Mouse (Mus musculus) induced T-regulatory cell, adult 2 months (primary cell): Measurements from ENCODE around the gene Hic1.
A peak's percentile ranks its signal among the peaks of the same experiment; 100 is the strongest.
"Not testable (repeated sequence)": the region's sequence is repeated elsewhere in the genome, so short reads cannot be mapped to it uniquely, and the experiment has no call there.

Experiments
- DNase-seq: peaks from one replicate; pipeline ENCODE4 v3.0.0-alpha.2; 2012; ENCODE audit warnings: low read depth

Hic1 gene

DNA sequence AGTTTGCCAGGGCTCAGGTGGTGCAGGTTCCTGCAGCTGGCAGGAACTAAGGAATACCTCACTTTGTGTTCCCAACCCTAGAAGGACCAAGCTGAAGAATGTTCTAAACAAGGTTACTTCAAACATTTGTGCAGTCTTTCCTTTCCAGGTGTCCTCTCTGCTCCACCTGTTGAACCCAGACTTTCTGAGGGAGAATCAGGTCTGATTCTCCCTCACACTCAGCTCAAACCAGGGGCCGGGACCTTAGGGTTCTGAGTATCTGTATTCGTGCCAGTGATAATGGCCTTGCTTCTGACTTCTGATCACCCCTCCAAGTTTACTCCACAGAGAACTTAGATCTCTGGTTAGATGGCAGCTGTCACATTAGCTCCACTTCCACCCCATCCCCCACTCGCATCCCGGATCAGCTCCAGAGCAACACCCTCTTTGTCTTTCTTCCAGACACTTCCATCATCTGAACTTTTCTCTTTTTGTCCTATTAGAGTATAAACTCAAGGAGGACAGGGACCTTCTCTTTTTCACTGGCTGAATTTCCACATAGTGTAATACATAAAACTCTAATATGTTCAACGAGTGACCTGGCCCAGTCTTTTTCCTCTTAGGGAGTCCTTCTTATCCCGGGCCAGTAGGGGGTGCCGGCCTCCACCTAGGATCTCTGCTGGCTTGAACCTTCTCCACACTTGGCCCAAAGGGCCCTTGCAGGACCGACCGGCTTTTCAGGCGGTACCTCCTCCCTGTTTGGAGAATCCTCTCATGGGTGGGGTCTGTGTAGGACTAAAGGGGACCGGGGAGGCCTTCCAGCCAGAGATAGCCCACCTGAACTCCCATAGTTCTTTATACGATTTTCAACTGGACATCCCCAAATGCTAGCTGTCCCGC, 23.3 kb upstream of the Hic1 start:
- peak; percentile 87 for DNase-seq

DNA sequence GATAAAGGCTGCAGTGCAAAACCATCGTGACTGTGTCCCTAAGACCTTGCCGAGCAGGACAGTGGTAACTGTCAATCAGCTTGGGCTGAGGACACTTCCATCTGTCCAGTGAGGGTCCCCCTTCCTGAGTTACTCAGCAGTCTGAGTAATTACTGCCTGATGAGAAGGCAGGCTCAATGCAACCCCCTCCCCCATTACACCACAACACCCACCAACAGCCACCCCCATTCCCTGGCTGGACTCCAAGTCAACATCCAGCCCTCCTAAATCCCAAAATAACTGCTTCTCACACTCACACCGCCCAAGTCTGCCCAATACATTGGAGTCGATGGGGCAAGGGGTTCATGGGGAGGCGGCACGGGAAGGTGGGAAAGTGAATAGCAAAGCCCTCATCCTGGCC, 22.5 kb upstream of the Hic1 start:
- DNase-seq = no peak

DNA sequence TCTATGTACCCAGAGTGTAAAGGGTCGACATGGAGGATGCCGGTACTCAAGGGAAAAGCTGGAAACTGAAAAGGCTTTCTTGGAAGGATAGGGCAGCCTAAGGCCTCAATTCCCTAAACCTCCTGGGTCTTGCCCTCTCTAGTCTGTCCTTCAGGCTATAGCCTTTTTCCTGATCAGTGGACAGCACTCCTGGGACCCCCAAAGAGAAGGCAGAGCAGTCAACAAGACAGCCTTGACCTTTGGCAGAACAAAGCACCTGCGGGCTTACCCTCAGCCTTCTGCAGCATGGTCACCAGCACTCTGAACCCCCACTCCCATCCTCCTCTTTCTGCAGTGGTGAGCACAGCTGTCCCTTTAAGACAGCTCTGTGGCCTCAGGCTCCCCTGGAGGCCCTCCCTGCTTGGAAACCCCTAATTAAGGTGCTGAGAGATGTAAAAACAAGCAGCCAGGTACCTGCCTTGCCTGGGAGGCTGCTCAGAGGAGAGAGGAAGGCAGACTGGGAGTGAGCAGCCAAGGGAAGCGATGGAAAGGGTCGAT, 21.7 kb upstream of the Hic1 start, which contains the start of gene Dph1:
Dph1 (minus strand) TSS at position 337 of the 537 bp plus-strand sequence.
- DNase-seq = no peak

DNA sequence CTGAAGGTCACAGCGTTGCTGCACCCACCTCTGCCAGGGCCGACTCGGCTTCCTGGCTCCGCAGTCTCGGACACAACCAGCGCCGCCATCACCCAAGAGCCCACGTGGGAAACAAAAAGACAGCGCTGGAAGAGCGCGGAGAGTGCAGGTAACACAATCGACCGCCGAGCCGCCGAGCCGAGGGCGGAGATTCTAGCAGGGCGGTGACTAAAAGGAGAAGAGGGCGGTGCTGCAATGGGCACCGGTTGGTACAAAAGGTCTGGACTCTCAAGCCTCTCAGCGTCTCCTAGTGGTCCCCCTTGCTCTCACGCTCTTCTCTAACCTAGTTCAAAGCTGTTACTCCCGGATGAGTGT, 21.0 kb upstream of the Hic1 start:
- DNase-seq = peak; percentile 92

DNA sequence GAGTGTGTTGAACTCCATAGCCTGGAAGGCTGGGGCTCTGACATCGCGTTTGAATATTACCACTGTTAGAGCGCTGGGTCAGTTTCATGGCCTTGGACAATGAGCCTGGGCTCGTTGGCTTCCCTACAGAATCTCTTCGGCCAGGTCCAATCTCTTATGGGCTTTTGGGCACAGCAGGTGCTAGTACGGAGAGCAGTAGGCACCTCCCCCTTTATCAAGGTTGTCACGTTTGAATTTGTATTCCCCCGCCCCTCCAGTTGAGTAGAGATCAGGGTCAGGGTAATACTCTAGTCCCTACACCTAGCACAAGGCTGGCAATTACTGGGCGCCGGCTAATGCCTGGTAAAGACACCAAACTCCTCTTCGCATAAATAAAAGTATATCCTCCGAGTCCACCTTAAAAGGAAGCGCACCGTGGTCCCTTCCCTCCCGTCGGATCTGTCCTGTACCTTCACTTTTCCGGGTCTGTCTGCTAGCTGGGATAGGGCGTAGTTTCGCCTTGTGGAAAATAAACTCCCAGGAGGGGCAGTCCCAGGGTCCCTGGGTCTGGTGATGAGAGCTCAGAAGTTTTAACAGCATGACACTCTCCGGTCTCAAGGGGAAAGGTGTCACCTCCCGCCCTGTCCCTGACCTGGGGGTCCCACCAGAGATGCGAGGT, 20.5 kb upstream of the Hic1 start:
- DNase-seq = no peak

DNA sequence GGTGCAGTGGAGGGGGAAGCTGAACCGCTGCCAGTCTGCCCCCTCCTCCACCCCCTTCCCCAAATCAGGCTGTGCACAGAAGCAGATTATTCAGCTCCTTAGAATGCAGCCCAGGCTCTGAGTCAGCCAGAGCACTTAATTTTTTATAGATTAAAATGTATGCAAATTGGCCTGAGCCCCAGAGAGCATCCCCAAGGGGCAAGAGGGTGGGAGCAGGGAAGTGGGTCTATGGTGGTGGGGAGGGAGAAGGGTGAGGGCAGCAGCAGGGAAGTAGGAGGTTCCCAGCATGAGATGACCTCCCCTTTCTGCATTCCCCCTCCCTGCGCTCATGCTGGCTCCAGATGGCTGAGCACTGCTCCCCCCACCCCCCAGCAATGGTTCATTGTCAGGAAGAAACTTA, 15.7 kb upstream of the Hic1 start:
- DNase-seq = no peak

DNA sequence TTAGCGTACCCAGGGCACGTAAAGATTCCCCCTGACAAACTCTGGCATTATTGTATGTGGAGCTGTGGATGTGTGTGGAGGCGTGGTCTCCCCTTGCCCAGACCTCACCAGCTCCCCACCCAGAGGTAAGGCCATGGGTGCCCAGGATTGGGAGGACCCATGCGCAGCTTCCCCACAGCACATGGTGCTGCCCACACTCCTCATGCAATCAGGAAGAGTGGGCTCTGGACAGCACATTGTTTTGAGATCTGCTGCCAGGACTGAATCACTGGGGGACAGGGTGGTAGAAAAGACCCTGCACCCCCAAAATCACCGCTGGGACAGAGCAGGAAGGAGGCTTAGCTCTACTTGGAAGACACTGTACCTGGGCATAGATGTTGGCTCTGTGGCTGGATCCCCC, 15.3 kb upstream of the Hic1 start:
- DNase-seq = no peak

DNA sequence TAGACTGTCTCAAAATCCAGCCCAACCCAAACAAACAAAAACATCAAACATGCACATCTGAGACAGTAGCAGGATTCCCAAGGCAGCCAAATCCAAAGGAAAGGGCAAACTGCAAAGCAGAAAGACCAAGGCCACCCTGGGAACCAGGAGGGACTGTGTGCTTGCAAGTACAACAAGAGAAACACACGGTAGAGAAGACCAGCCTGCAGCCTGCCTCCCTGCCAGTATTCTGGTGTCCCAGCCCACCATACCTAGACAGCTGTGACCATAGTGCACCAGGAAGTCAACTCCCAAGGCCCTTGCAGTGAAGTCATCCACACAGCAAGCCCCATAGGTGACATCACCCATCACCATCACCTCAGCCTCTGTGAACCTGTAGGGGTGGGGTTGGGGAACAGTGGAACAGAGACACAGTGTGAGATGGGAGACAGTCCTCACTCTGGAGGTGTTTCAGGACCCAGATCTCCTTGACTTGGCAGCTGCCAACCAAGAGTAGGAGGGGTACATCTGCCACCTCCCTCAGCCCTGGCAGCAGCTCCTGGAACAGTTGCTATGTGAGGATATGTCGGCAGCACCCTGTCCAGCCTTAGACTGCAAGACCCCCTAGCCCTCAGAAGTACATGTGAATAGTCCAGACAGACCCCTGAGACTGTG, 14.7 kb upstream of the Hic1 start:
- DNase-seq = no peak

DNA sequence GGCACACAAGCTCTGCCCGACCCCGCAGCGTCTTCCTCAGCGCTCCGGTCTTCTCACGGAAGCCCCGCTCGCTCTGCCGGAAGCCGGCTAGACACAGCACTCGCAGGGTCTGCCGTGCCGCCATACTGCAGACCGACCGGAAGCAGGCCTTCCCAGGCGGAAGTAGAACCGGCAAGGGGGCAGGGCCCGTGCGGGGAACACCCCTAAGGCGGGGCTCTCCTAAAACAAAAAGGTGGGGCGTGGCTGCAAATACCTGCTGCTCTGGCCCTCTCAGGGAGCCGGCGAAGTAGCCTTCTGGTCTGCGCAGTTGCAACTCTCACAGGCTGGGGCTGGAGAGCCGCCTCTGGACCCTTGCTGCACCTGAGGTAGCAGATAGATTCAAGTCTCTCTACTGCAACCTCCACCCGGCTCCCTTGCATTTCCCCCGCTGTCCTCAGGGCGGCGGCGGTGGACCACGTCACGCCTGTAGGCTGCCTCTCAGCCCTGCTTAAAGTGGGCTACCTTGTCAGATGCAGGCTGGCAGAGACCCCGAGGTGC, 9.4 kb upstream of the Hic1 start, which contains the start of gene Ovca2:
Ovca2 (minus strand) TSS at position 164 of the 537 bp plus-strand sequence.
- DNase-seq = peak; percentile 95

DNA sequence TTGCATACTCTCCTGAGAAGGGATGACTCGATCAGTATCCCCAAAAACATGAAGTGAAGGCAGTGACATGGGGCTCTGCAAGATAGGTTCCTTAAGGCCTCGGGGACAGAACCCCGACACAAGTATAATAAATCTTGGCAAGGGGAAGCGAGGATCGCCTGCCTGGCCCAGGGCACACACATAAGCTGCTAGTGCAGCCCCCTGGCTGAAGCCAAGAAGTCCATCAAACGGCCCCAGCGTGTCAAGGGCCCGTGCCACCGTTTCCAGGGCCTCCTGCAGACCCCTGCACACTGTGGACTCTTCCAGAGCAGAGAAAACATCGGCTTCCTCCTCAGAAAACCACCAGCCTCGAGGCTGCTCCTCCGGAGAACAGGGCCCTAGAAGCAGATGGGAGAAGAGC, 8.7 kb upstream of the Hic1 start:
- DNase-seq = no peak

DNA sequence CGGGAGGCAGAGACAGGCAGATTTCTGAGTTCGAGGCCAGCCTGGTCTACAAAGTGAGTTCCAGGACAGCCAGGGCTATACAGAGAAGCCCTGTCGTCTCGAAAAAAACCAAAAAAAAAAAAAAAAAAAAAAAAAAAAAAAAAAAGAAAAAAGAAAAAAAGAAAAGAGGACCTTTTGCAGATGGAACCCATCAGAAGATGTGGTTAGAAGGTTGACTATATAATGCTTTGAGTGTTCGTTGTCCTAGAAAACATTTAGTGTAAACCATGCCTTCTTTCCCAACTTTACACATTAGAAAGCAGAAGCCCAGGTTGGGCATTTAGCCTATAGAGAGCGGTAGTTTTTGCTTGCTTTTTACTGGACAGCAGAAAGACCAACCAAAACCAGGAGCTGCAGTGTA, 5.3 kb upstream of the Hic1 start:
- not testable (repeated sequence) for DNase-seq

DNA sequence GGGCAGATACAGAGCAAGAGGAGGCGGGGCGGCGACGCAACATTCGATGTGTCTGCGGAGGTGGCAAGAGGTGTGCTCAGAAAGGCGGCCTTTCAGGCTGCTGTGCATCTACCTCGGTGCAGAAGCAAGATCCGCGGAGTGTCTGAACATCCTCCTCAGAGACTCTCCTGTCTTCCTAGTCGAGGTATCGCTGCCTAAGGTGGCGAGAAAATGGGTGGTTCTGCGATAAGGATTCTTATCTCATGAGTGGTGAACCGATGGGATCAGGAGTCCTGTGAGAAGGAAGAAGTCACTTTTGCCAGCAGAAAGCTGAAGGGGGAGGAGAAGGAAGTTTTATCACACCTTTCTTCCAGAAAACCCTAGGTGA, 4.5 kb upstream of the Hic1 start:
- DNase-seq = no peak

DNA sequence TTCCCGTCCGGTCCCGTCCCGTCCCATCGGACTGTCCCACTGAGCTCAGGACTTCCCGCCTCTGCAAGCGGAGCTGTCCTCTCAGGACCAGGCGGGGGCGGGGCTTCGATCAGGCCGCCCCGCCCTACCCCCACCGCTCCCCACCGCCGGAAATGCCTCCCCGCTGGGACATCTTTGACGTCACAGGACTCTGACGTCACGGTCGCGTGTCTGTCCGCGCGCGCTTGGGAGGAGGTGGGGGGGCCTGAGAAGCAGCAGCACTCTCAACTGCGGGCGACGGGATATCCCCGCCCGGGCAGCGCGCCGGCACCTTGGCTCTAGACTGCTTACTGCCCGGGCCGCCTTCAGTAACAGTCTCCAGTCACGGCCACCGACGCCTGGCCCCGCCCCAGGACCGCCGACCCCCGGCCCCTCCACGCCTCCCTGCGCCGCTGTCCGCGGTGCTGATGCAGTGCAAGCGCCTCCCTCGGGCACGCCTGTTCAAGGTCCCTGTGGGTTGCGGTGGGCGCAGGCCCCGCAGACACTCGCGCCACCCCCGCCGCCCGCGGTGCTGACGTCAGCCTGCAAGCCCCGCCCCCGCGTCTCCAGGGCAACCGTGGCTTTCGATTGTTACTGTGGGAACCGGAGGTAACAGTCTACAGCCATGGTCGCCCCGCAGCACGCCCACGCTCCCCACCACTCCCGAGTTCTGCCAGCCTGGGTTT, 3.9 kb upstream of the Hic1 start:
- DNase-seq = peak; percentile 97

DNA sequence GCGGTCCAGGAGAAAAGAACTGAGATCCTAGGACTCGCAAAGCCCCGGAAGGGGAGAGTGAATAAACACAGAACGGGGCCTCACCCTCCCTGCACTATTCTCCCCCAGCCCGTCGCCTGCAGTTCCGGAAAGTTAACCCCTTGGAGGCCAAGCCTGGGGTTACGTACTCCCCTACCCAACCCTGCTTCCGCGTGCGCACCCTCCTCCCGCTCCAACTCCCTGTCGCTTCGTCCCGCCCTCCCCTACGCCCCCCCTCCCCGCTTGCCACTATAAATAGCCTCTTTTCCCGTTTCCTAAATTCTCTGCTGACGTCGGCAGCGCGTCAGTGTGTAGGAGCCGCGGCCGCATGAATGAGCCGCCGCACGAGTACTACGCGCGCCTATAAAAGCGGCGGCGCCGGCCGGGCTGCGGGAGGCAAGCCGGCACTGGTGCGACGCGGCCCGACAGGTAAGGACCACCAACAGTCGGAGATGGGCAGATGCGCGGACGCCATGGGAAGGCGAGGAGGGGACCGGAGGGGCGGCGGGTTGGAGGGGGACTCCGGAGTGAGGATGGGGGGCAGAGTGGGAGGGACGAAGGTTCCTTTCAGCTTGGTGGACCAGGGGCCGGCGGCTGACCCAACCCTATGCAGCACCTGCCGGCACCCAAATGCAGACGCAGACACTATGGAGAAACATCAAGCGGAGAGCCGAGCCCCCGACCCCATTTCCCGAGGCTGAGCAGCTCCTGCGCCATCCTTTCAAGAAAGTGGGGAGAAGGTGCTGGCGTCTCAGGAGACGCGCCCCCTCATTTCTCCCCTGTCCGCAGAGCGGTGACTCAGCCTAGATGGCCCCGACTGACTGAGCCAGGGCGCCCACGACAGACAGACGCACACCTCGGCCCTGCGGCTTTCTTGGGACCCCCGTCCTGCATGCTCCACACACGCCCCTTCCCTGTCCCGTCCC, 3.1 kb upstream of the Hic1 start:
- peak; percentile 77 for DNase-seq

DNA sequence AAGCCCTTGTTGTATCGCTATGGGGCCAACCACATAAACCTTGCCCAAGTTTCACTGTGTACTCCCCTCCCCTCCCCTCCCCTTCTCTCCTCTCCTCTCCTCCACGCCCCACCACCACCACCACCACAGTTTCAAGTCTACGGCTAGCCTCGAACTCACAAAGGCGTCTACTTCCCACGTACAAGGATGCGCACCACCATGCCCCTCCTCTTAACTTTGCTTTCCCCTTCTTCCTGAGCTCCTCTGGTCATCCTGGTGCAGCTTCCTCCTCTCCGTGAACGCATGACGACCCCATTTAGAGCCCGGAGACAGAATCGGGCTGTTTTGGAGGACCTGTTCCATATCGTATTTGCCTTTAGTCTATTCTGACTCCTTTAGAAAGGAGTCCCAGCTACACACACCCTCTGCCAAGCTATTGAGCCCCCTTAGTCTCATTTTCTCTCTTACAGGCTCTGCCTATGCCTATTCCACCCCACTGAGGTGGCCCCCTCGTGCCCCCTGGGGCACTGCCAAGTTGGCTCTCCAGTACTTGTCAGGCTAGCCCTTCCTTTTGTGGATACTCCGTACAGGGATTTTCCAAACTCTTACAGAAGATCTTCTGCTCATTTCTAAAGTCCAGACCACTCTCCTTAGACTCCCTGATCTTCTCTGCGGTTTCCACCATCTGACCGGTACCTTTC, 2.0 kb upstream of the Hic1 start:
- peak; percentile 61 for DNase-seq

DNA sequence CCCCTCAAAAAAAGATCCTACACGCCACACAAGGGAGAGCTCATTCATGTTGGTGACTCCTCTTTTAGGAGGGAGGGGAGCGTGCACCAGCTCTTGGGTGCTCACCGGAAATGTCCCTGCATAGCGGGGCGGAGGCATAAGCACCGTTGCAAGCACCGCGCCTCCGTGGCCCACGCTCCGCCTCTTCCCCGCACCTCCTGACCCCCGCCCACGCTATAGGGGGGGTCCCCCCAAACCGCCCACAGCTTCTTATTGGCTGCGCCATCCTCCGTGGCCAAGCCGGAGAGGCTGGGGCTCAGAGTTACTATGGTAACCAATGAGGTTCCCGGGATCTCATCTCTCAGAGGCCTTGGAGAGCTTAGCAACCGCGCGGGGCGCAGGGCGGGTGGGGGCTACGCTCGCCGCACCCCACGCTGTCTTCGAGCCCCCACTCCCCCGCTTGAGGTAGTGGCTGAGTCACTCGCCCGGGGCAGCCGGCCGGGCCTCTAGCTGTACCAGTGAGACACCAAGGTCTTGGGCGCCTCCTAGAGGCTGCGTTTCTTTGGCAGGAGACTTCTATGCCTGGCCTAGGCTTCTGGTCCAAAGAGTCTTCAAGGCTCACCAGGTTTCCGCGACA, 925 bp upstream of the Hic1 start:
- peak; percentile 96 for DNase-seq

DNA sequence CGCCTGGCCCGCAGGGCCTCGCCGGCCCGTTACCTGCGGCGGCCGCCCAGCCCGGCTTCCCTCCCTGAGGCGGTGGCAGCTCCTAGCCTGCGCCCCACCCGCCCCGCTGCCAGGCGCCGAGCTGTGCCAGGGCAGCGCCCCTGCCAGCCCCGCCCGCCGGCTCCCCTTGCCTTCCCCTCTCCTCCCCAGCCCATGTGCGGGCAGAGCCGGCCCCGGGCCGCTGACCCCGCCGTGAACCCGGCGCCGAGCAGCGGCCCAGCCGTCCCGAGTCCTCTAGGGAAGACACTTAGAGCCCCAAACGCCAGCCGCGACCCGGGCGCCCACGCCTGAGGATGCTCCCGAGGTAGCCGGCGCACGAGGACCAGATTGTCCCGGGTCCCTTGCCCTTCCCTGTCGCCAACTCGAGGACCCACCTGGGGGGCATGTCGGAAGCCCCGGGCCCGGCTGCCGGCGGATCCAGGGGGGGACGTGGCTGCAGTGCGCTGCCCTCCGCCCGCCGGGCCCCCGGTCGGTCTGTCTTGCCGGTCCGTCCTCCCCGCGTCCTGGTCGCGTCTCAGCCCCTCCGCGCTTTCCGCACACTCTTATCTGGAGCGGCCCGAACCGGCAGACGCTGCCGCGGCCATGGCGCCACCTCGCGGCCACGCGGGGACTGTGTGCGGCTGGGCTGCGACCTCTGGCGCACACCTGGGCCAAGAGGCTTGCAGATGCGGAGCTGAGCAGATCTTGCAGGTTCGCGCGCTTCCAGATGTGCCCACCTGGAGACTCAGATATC, 543 bp downstream of the Hic1 start:
- peak; percentile 91 for DNase-seq

DNA sequence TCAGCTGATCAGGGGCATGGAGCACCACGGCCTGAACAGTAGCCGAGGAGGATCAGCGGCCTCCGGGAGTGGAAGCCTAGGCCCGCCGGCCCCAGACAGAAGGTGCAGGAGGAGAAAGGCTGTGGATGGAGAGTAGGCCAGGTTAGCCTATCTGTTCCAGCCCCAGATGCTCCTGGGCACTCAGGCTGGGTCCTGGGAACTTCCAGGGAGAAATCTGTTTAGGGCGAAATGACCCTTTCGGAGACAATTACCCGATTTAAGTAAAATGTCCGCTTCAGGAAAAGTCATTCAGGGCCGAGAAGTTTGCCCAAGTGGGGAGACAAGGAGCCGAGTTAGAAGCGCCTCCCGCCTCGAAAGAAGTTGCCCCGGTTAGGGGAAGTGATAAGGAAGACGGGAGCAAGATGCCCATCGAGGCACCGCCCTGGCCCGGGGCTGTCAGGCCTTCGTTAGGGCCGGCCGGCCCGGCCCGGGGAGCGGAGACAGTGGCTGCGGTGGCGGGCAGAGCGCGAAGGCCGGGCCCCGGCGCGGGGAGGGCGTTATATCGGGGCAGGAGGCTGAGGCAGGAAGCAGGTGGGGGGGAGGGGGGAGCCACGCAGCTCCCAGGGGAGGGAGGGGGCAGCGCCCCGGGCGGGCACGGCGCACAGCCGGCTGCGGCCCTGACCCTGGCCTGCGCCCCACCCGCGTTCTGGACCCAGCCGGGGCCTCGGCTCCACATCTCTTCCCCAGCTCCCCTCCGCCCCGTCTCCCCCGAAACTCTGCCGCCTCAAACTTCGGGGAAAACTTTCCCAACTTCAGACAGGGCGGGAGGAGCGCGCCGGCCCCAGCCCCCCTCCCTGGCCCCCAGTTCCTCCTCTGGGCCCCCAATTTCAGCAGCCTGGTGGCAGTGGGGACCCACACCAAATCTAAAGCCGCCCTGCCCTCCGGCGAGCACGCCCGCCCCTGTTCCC, 1.4 kb downstream of the Hic1 start:
- peak; percentile 69 for DNase-seq
